In genomic region chr15:25412171-25412641, GRCm38 (mm10) we compare ENCODE assay signal across 8 mouse cellular contexts. TPM values are rescaled to one million over a fixed set of nuclear protein-coding genes. Genes with fewer than 3 reads are reported as not detected.
DNase-seq lines count a peak whose midpoint lies in the region; ATAC-seq and TF ChIP-seq lines count a peak whose summit lies in the region.

No protein-coding gene starts in this region.

- TF ChIP-seq CTCF in lung, embryonic 14.5 days (IDR thresholded peaks at IDR 0.05; ENCODE audit: low read depth), result no peak

- H3K4me1 ChIP-seq in lung, embryonic 14.5 days (ENCODE audit: insufficient read depth), result no peaks in the 10 kb centered on the region
- H3K4me1 ChIP-seq in kidney, embryonic 14.5 days (ENCODE audit: control insufficient read depth, insufficient read depth, low read length), result peaks cover 2% of the 10 kb centered on the region; the same call in 1 of the 2 replicates
- peaks cover 9% of the 10 kb centered on the region for H3K4me1 ChIP-seq in limb, embryonic 15.5 days
- H3K4me1 ChIP-seq in neural tube, embryonic 13.5 days (replicated peaks), result peaks cover 55% of the 10 kb centered on the region

- H3K9ac ChIP-seq in lung, embryonic 14.5 days, result peak overlapping the region; percentile 89
- H3K9ac ChIP-seq in kidney, embryonic 14.5 days (ENCODE audit: low read depth, low read length), result peak overlapping the region; percentile 94
- H3K9ac ChIP-seq in limb, embryonic 15.5 days, result peak overlapping the region; percentile 84
- peak overlapping the region; percentile 100 for H3K9ac ChIP-seq in neural tube, embryonic 13.5 days

- intact Hi-C loops in gastrocnemius, postnatal 36 days (cut with DNase I), result no loop called here

- ATAC-seq in lung, embryonic 14.5 days (ENCODE audit: insufficient read depth), result peak; percentile 47
- ATAC-seq in kidney, embryonic 14.5 days (ENCODE audit: low FRiP score, low TSS enrichment), result peak; percentile 70
- ATAC-seq in limb, embryonic 15.5 days (ENCODE audit: insufficient number of reproducible peaks, low FRiP score, low TSS enrichment, low read depth), result peak; percentile 42; the same call in 1 of the 2 replicates
- ATAC-seq in neural tube, embryonic 13.5 days (ENCODE audit: low read depth), result peak; percentile 62

- peak overlapping the region; percentile 92 for H3K27ac ChIP-seq in lung, embryonic 14.5 days (ENCODE audit: low read depth)
- peak overlapping the region; percentile 92 for H3K27ac ChIP-seq in kidney, embryonic 14.5 days (ENCODE audit: low read depth, low read length)
- peak overlapping the region; percentile 94 for H3K27ac ChIP-seq in limb, embryonic 15.5 days
- peak overlapping the region; percentile 100 for H3K27ac ChIP-seq in neural tube, embryonic 13.5 days (replicated peaks)

- peak overlapping the region; percentile 71 for H3K4me2 ChIP-seq in lung, embryonic 14.5 days
- peak overlapping the region; percentile 79 for H3K4me2 ChIP-seq in kidney, embryonic 14.5 days (replicated peaks; ENCODE audit: low read depth, low read length)
- H3K4me2 ChIP-seq in limb, embryonic 15.5 days, result peak overlapping the region; percentile 90
- H3K4me2 ChIP-seq in neural tube, embryonic 13.5 days, result peak overlapping the region; percentile 72

- peak overlapping the region; percentile 79 for H3K4me3 ChIP-seq in lung, embryonic 14.5 days (ENCODE audit: low read depth, low read length)
- peak overlapping the region; percentile 84 for H3K4me3 ChIP-seq in kidney, embryonic 14.5 days (ENCODE audit: low read length)
- peak overlapping the region; percentile 93 for H3K4me3 ChIP-seq in limb, embryonic 15.5 days
- H3K4me3 ChIP-seq in neural tube, embryonic 13.5 days, result peak overlapping the region; percentile 100

- H3K27me3 ChIP-seq in lung, embryonic 14.5 days (ENCODE audit: insufficient read depth, low read length), result no peaks in the 10 kb centered on the region
- H3K27me3 ChIP-seq in kidney, embryonic 14.5 days (ENCODE audit: control insufficient read depth, insufficient read depth, low read length), result no peaks in the 10 kb centered on the region
- no peaks in the 10 kb centered on the region for H3K27me3 ChIP-seq in limb, embryonic 15.5 days
- H3K27me3 ChIP-seq in neural tube, embryonic 13.5 days, result no peaks in the 10 kb centered on the region

- peak; percentile 86 for DNase-seq in lung, embryonic 14.5 days
- DNase-seq in lung, postnatal 36 days, result no peak
- peak; percentile 76 to 80 for DNase-seq in cerebellum, postnatal 25 days
- DNase-seq in gastrocnemius, postnatal 36 days, result peak; percentile 4 to 24
- DNase-seq in thymus, postnatal 36 days, result peak; percentile 49 to 58

- H3K36me3 ChIP-seq in lung, embryonic 14.5 days (ENCODE audit: insufficient read depth), result no peaks in the 10 kb centered on the region
- no peaks in the 10 kb centered on the region for H3K36me3 ChIP-seq in kidney, embryonic 14.5 days (ENCODE audit: control insufficient read depth, insufficient read depth, low read length)
- no peaks in the 10 kb centered on the region for H3K36me3 ChIP-seq in limb, embryonic 15.5 days
- peaks cover 8% of the 10 kb centered on the region; the same call in 1 of the 2 replicates for H3K36me3 ChIP-seq in neural tube, embryonic 13.5 days

- H3K9me3 ChIP-seq in lung, embryonic 14.5 days (ENCODE audit: low read depth, low read length), result no peaks in the 10 kb centered on the region
- H3K9me3 ChIP-seq in kidney, embryonic 14.5 days (ENCODE audit: control insufficient read depth, low read length), result no peaks in the 10 kb centered on the region
- no peaks in the 10 kb centered on the region for H3K9me3 ChIP-seq in limb, embryonic 15.5 days
- H3K9me3 ChIP-seq in neural tube, embryonic 13.5 days, result no peaks in the 10 kb centered on the region

- under 1% methylated on average over 25 of the region's 25 CpGs for WGBS in lung, embryonic 14.5 days
- WGBS in kidney, embryonic 14.5 days, result under 1% methylated on average over 25 of the region's 25 CpGs
- under 1% methylated on average over 25 of the region's 25 CpGs for WGBS in limb, embryonic 15.5 days
- WGBS in neural tube, embryonic 13.5 days, result under 1% methylated on average over 25 of the region's 25 CpGs

RNA-seq across cellular contexts. Expression of gene Basp1, which starts 1.4 kb away (rescaled TPM):
- polyA plus RNA-seq in lung, embryonic 14.5 days (2014; fragmentation: Nextera tagmentation; extraction: Ambion mirVana), result 34.5 and 37.8 TPM in 2 replicates
- 1 to 10 TPM; 2.2 to 2.3 TPM for total RNA-seq in gastrocnemius, postnatal 36 days (2021)
- polyA plus RNA-seq in kidney, embryonic 14.5 days (2014; fragmentation: Nextera tagmentation; extraction: Ambion mirVana), result 23.4 and 46.8 TPM in 2 replicates
- polyA plus RNA-seq in limb, embryonic 15.5 days (2015; fragmentation: Nextera tagmentation; extraction: Ambion mirVana), result 34.2 and 41.9 TPM in 2 replicates
- polyA plus RNA-seq in neural tube, embryonic 13.5 days (2015; fragmentation: Nextera tagmentation; extraction: Ambion mirVana), result 311 and 351 TPM in 2 replicates
